Mouse (Mus musculus) kidney, embryonic 14.5 days (tissue): ENCODE data around the gene Ehd4. TPM values are rescaled to one million over a fixed set of nuclear protein-coding genes. Genes with fewer than 3 reads are reported as not detected.

Experiments
- ATAC-seq: fragments of 200-750 bp; cut with Nextera tagmentation; 2 replicates; pipeline ENCODE4 v1.8.0; 2017; ENCODE audit warnings: moderate number of reproducible peaks, mild to moderate bottlenecking, moderate TSS enrichment, moderate library complexity; ENCODE audit not compliant: low FRiP score, low TSS enrichment
- H3K27ac ChIP-seq: fragments of 300-500 bp; sonication (generic); 2 replicates; pipeline ENCODE4 v1.5.1; 2014; ENCODE audit warnings: low read depth, mild to moderate bottlenecking, low read length, moderate library complexity, mixed read lengths
- H3K27me3 ChIP-seq: fragments of 300-500 bp; sonication (generic); 2 replicates; pipeline ENCODE4 v1.6.1; 2014; ENCODE audit warnings: mild to moderate bottlenecking, low read length; ENCODE audit not compliant: control insufficient read depth, insufficient read depth
- H3K36me3 ChIP-seq: fragments of 300-500 bp; sonication (generic); 2 replicates; pipeline ENCODE4 v1.6.1; 2014; ENCODE audit warnings: low read length, mixed read lengths; ENCODE audit not compliant: control insufficient read depth, insufficient read depth
- H3K4me1 ChIP-seq: fragments of 300-500 bp; sonication (generic); 2 replicates; pipeline ENCODE4 v1.6.1; 2014; ENCODE audit warnings: low read length, mixed read lengths; ENCODE audit not compliant: control insufficient read depth, insufficient read depth
- H3K4me2 ChIP-seq: fragments of 300-500 bp; sonication (generic); replicated peaks from 2 replicates; pipeline ENCODE4 v1.6.1; 2014; ENCODE audit warnings: low read depth, mild to moderate bottlenecking, low read length
- H3K4me3 ChIP-seq: fragments of 300-500 bp; sonication (generic); 2 replicates; pipeline ENCODE4 v1.5.1; 2014; ENCODE audit warnings: mild to moderate bottlenecking, low read length
- H3K9ac ChIP-seq: fragments of 300-500 bp; sonication (generic); 2 replicates; pipeline ENCODE4 v1.6.1; 2014; ENCODE audit warnings: low read depth, mild to moderate bottlenecking, low read length, moderate library complexity
- H3K9me3 ChIP-seq: fragments of 300-500 bp; sonication (generic); 2 replicates; pipeline ENCODE4 v1.6.1; 2016; ENCODE audit warnings: low read length; ENCODE audit not compliant: control insufficient read depth
- WGBS: fragments of 180-500 bp; shearing (Covaris S2); extraction: QIAGEN DNeasy Blood & Tissue Kit; methylation state at CpG from one replicate; pipeline ENCODE4 v1.1.7; 2014; 5-methylcytosine and 5-hydroxymethylcytosine counted together
- polyA plus RNA-seq: library from polyadenylated mRNA; unstranded; fragments of >200 nt; fragmentation: Nextera tagmentation; extraction: Ambion mirVana; gene quantifications from 2 replicates; pipeline ENCODE4 v1.2.1, GENCODE M21; 2014

The Ehd4 gene
- polyA plus RNA-seq, 1 experiment from 2014 or later, result 31.8 TPM

DNA sequence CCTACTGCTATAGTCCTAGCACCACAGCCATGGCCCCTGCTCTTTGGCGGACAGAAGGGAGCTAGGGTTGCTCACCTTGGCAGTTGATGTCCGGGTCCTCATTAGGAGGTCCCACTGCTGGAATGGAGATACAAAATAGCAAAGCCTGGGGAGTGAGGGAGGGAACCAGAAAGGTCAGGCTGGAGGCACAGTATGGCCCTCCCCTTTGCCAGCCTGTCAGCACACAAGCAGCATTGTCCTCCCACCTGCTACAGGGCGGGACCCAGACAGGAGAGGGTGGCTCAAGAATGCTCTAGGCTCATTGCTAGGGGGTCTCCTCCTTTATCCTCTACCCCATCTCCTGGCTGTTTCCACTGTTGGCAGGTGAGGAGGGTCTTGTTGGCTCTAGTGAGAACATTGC lies 68.4 kb downstream of the Ehd4 start:
- Histone ChIP-seq H3K4me3 (no peak overlapping the region), H3K9me3 (no peaks in the 10 kb centered on the region), H3K4me1 (no peaks in the 10 kb centered on the region), H3K27me3 (no peaks in the 10 kb centered on the region), H3K4me2 (no peak overlapping the region), H3K36me3 (no peaks in the 10 kb centered on the region; the same call in 1 of the 2 replicates), H3K27ac (no peak overlapping the region), H3K9ac (no peak overlapping the region)
- WGBS, result 85% methylated on average over 3 of the region's 3 CpGs
- ATAC-seq, result no peak

DNA sequence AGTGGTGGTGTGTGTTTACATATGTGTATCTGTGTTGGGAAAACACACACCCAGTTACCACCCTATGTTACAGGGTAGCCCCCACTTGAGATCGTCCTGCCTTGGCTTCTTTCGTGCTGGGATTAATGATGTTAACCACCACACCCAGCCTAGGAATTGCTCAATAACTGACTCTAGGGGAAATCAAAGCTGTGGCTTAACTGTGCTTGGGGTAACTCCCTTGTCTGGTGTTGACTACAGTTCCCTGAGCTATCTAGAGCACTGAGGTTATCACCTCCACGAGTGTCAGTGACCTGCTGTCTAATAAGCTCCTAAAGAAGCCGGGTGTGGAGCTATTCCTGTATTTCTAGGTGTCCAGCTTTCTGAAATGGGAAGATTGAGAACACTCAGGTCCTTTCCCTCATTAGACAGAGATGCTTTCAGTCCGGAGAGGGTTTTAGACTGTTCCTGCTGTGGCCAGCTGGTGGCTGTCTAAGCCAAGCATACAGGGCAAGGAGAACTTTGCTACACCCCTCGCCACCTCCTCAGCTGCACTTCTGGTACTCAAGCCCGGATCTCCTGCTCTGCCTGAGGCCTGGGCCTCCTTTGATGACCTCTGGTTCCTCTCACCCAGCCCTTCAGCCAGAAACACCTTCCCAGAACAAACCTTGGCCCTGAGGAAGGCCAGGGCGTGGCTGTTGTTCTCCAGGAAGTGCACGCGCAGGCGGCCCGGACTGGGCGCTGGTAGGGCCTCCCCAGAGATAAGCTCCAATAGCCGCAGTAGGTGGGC lies 69.6 kb downstream of the Ehd4 start:
- no peak for ATAC-seq
- no peaks in the 10 kb centered on the region; the same call in 1 of the 2 replicates for H3K36me3 ChIP-seq
- 72% methylated on average over 14 of the region's 14 CpGs for WGBS
- no peaks in the 10 kb centered on the region for H3K27me3 ChIP-seq
- H3K4me3 ChIP-seq, result no peak overlapping the region
- no peak overlapping the region for H3K9ac ChIP-seq
- H3K4me1 ChIP-seq, result no peaks in the 10 kb centered on the region
- no peaks in the 10 kb centered on the region for H3K9me3 ChIP-seq
- no peak overlapping the region for H3K4me2 ChIP-seq
- no peak overlapping the region for H3K27ac ChIP-seq

DNA sequence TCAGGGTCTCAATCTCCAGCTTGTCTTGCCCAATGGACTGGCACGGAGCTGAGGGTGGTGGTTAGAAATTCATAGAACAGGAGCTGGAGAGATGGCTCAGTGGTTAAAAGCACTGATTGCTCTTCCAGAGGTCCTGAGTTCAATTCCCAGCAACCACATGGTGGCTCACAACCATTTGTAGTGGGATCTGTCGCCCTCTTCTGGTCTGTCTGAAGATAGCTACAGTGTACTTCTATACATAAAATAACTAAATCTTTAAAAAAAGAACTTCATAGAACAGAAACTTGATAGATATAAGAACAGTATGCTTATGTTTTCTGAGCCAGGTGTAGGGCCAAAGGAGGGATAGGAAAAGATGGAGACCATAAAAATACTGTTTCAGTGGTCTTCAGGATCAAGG lies 72.0 kb downstream of the Ehd4 start:
- no peak overlapping the region for H3K27ac ChIP-seq
- H3K4me1 ChIP-seq, result no peaks in the 10 kb centered on the region
- peaks cover 1% of the 10 kb centered on the region for H3K27me3 ChIP-seq
- no peaks in the 10 kb centered on the region for H3K36me3 ChIP-seq
- no peaks in the 10 kb centered on the region for H3K9me3 ChIP-seq
- no peak overlapping the region for H3K4me2 ChIP-seq
- H3K9ac ChIP-seq, result no peak overlapping the region
- no peak for ATAC-seq
- WGBS, result 73% methylated on average over 2 of the region's 2 CpGs
- no peak overlapping the region for H3K4me3 ChIP-seq

DNA sequence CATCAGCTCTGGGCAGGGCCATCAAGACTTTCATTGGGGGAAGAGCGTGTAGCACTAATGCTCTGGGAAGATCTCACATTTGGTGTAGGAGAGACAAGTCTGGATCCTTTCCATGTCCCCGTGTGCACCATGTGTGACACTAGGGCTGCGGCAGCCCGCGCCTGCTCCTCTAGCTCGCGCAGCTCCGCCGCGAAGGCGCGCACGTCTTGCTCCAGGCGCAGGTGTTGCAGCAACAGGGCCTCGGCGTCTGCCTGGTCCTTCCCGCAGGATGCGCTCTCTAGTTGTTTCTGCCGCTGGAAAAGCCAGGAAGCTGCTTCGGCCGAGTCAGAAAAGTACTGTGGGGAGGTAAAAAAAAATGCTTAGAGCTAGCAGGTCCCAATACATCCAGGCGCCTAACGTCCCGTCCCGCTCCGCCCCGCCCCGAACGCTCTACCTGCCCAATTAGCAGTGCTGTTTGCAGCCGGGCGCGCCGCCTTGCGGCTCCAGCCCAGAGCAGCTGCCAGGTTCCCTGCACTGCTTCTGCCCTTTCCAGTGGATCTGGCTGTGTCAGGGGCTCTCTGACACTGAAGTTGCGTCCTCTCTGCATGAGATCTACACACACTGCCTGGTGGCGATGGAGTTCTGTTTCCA lies 78.2 kb downstream of the Ehd4 start:
- H3K27me3 ChIP-seq, result peaks cover 17% of the 10 kb centered on the region
- H3K9me3 ChIP-seq, result no peaks in the 10 kb centered on the region
- no peaks in the 10 kb centered on the region for H3K4me1 ChIP-seq
- H3K4me2 ChIP-seq, result peak overlapping the region; percentile 60
- under 1% methylated on average over 36 of the region's 36 CpGs for WGBS
- peak overlapping the region; percentile 41 for H3K4me3 ChIP-seq
- no peak overlapping the region for H3K27ac ChIP-seq
- ATAC-seq, result peak; percentile 83
- H3K9ac ChIP-seq, result peak overlapping the region; percentile 23; the same call in 1 of the 2 replicates
- H3K36me3 ChIP-seq, result no peaks in the 10 kb centered on the region

DNA sequence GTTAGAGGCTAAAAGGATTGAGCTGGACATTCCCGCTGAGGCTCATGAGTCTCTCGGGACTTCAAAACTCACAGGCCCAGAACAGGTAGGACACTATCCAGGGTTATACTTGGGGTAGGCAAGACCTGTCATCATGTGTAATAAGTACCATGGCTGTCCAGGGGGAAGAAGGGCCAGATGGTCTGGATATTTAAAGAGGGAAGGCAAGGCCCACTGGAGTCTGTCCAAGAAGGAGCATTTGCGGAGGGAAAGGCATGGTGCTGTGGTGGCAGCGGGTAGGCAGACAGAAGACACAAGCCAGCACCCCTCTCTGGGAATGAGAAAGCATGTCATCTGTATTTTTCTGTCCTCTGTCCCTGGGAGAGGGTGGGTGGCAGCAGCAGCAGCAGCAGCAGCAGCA lies 80.3 kb downstream of the Ehd4 start:
- no peak overlapping the region for H3K27ac ChIP-seq
- H3K9ac ChIP-seq, result no peak overlapping the region
- WGBS, result 91% methylated on average over 4 of the region's 4 CpGs
- no peaks in the 10 kb centered on the region for H3K4me1 ChIP-seq
- H3K4me3 ChIP-seq, result no peak overlapping the region
- ATAC-seq, result no peak
- no peaks in the 10 kb centered on the region for H3K36me3 ChIP-seq
- no peaks in the 10 kb centered on the region for H3K9me3 ChIP-seq
- H3K27me3 ChIP-seq, result peaks cover 17% of the 10 kb centered on the region
- no peak overlapping the region for H3K4me2 ChIP-seq

DNA sequence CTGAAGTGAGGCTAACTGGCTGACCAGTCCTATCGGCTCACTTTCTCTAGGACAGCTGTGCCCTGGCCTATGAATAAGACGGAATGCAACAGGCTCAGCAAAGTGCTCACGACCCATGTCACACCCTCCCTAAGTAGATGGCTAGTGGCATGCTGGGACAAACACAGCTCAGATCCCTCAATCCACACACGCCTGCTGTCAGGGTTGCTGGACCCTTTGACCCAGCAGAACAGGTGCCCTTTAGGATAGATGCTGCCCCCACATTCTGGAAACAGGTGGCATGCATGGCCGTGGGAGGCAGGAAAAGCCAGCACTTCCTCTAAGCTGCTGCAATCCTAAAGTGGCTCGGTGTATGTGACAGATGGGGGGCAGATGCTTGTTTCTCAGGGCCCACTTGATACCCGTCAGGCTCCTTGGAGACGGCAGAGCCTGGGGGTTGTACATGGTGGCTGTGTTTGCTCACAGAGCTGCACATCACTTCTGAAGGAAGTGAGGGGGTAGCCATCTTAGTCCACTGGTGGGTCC lies 84.9 kb downstream of the Ehd4 start:
- Histone ChIP-seq H3K9me3 (no peaks in the 10 kb centered on the region), H3K9ac (no peak overlapping the region), H3K4me1 (no peaks in the 10 kb centered on the region), H3K4me2 (no peak overlapping the region), H3K4me3 (no peak overlapping the region), H3K27ac (no peak overlapping the region), H3K27me3 (peaks cover under 1% of the 10 kb centered on the region; the same call in 1 of the 2 replicates), H3K36me3 (no peaks in the 10 kb centered on the region)
- WGBS, result 65% methylated on average over 8 of the region's 8 CpGs
- no peak for ATAC-seq

DNA sequence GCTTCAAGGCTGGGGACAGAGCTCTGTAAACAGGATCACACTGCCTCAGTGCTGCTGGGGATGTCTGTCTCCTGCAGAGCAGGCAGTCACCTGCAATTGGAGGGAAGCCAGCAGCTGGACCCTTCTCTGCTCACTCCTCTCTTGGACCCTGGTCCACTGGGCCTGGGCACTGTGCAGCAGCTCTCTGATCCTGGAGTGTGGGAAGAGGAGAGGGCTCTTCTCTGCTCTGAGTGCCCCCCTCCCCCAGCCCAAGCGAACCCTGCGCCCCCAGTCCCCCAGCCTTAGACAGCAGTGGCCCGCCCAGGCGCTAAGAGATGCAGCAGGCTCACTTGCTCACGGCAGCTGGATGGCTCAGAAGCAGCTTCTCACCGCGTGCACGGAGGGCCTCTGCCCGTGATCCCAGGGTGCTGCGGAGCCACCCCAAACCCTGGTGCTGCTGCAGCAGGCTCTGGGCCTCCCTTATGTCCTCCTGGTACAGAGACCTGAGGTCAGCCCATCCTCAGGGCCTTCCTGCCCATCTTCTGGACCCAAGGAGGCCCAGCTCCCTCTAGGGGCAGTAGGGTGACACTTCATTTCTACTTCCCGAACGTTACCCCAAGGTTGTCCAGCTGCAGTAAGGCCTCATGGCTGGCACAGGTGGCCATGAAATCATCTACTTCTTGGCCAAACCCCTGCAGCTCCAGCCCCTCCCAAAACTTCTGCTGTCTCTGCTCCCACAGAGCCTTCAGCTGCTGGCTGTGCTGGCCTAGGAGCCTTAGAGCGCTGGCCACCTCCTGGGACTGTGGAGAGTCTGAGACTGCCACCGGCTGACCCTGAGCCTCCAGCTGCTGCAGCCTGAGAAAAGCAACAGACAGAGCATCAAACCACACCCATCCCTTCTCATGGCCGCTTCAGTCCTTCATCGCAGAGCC lies 85.6 kb downstream of the Ehd4 start:
- Histone ChIP-seq H3K9ac (no peak overlapping the region), H3K4me3 (no peak overlapping the region), H3K36me3 (no peaks in the 10 kb centered on the region), H3K4me1 (no peaks in the 10 kb centered on the region), H3K27me3 (no peaks in the 10 kb centered on the region), H3K27ac (no peak overlapping the region), H3K9me3 (no peaks in the 10 kb centered on the region), H3K4me2 (no peak overlapping the region)
- WGBS, result 43% methylated on average over 16 of the region's 16 CpGs
- peak; percentile 62 for ATAC-seq

DNA sequence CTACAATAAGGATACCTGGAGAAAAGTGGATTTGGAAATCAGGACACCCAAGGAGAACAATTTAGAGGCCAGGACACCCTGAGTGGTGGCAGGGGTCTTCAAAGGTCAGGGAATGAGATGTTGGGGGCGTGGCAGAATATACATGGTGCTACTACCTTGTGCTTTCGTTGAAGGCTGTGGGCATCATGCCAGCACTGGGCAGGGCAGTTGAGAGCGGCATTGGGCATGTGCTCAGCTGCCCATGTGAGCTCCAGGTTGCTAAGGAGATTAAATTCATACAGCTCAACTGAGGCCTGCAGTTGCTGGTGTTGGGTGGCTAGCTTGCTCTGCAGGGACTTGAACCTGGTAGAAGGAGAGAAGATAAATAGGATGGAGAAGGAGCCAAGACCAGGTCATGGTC lies 88.2 kb downstream of the Ehd4 start:
- Histone ChIP-seq H3K27me3 (no peaks in the 10 kb centered on the region), H3K4me2 (no peak overlapping the region), H3K9ac (no peak overlapping the region), H3K36me3 (no peaks in the 10 kb centered on the region), H3K4me3 (no peak overlapping the region), H3K27ac (no peak overlapping the region), H3K9me3 (no peaks in the 10 kb centered on the region), H3K4me1 (0 out of 2 replicates have a peak, but pooled peaks cover 9% of the 10 kb centered on the region)
- 82% methylated on average over 3 of the region's 3 CpGs for WGBS
- no peak for ATAC-seq
